Mouse (Mus musculus) lung, postnatal 0 days (tissue): Measurements from ENCODE around the gene Cpeb3.
"Not testable (repeated sequence)": the region's sequence is repeated elsewhere in the genome, so short reads cannot be mapped to it uniquely, and the experiment has no call there.

Experiments
- CTCF ChIP-seq: IDR thresholded peaks from 2 replicates; pipeline ENCODE4 v1.5.1; 2016; ENCODE audit warnings: antibody characterized with exemption, mild to moderate bottlenecking
- EP300 ChIP-seq: IDR thresholded peaks from 2 replicates; pipeline ENCODE4 v1.6.1; 2016; ENCODE audit warnings: antibody characterized with exemption, mild to moderate bottlenecking, control low read depth

DNA sequence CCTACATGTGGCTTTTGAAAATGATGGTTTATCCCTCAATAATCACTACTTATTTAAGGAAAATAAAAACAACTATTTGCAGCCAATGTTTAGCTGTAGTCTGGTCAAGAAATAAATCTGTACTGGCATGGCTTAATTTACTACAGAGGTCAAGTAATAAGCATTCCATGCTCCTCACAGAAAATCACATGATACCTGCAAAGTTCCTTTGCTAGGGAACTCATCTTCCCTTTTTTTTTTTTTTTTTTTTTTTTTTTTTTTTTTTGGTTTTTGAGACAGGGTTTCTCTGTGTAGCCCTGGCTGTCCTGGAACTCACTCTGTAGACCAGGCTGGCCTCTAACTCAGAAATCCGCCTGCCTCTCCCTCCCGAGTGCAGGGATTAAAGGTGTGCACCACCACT is 72.9 kb downstream of the Cpeb3 start:
- not testable (repeated sequence) for TF ChIP-seq CTCF, EP300
